Mouse (Mus musculus) ES-Bruce4 (cell line): ENCODE results near the gene Fgf18.

Experiments used
- CTCF ChIP-seq: IDR thresholded peaks from one replicate; pipeline ENCODE4 v1.8.1; 2011; ENCODE audit warnings: low read depth, low read length
- EP300 ChIP-seq: IDR thresholded peaks from 2 replicates; pipeline ENCODE4 v1.6.1; 2011; ENCODE audit warnings: low read depth, low read length; ENCODE audit not compliant: insufficient read depth
- POLR2A ChIP-seq: IDR thresholded peaks from one replicate; pipeline ENCODE4 v1.8.1; 2011; ENCODE audit warnings: low read length; ENCODE audit not compliant: insufficient read depth

DNA sequence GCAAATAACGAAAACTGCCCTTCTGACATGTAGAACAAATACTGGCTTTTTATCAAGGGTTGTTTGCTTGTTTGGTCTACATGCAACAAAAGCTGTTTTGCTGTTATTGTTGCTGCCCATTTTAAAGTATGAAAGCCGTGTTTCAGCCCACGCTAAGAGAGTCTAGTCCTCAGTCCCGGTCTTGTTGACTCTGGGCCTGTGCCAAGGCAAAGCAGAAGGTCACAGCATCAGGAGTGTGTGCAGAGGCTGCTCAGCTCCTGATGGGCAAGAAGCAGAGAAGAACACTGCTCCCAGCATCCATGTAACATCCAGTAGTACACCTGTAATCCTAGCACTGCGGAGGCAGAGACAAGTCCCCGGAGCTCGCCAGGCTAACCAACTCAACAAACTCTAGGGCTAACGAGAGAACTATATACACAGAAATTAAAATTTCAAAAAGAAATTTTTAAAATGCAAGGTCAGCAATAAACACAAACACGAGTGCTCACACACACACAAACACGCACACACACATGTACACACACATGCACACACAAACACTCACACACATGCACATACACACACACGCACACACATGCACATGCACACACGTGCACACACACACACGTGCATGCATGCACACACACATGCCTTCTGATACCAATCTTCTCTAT is 43.8 kb downstream of the Fgf18 start:
- no peak for TF ChIP-seq POLR2A
- TF ChIP-seq CTCF, result no peak
- no peak for TF ChIP-seq EP300
